Mouse (Mus musculus) embryonic facial prominence, embryonic 13.5 days (tissue): Measurements from ENCODE around the gene N4bp3. TPM values are rescaled to one million over a fixed set of nuclear protein-coding genes. Genes with fewer than 3 reads are reported as not detected.
"Not testable (repeated sequence)": the region's sequence is repeated elsewhere in the genome, so short reads cannot be mapped to it uniquely, and the experiment has no call there.

Source experiments
- ATAC-seq: fragments of 200-750 bp; cut with Nextera tagmentation; 2 replicates; pipeline ENCODE4 v1.8.0; 2017; ENCODE audit warnings: low read depth; ENCODE audit not compliant: insufficient number of reproducible peaks, insufficient read depth, low FRiP score, low TSS enrichment
- H3K27ac ChIP-seq: fragments of 300-500 bp; sonication (generic); 2 replicates; pipeline ENCODE4 v1.5.1; 2015; ENCODE audit warnings: moderate library complexity, mild to moderate bottlenecking, inconsistent platforms
- H3K27me3 ChIP-seq: fragments of 300-500 bp; sonication (generic); 2 replicates; pipeline ENCODE4 v1.6.1; 2015; ENCODE audit warnings: mild to moderate bottlenecking, inconsistent platforms
- H3K36me3 ChIP-seq: fragments of 300-500 bp; sonication (generic); 2 replicates; pipeline ENCODE4 v1.6.1; 2015; ENCODE audit warnings: mild to moderate bottlenecking, inconsistent platforms
- H3K4me1 ChIP-seq: fragments of 300-500 bp; sonication (generic); 2 replicates; pipeline ENCODE4 v1.6.1; 2015; ENCODE audit warnings: inconsistent platforms
- H3K4me2 ChIP-seq: fragments of 300-500 bp; sonication (generic); 2 replicates; pipeline ENCODE4 v1.6.1; 2015; ENCODE audit warnings: moderate library complexity, mild to moderate bottlenecking, inconsistent platforms
- H3K4me3 ChIP-seq: fragments of 300-500 bp; sonication (generic); 2 replicates; pipeline ENCODE4 v1.5.1; 2015; ENCODE audit warnings: mild to moderate bottlenecking, inconsistent platforms
- H3K9ac ChIP-seq: fragments of 300-500 bp; sonication (generic); 2 replicates; pipeline ENCODE4 v1.6.1; 2015; ENCODE audit warnings: mild to moderate bottlenecking, inconsistent platforms
- H3K9me3 ChIP-seq: fragments of 300-500 bp; sonication (generic); 2 replicates; pipeline ENCODE4 v1.6.1; 2016; ENCODE audit warnings: inconsistent platforms
- WGBS: fragments of 180-500 bp; shearing (Covaris S2); methylation state at CpG from one replicate; pipeline ENCODE4 v1.1.7; 2015; ENCODE audit warnings: mixed read lengths; 5-methylcytosine and 5-hydroxymethylcytosine counted together
- polyA plus RNA-seq: library from polyadenylated mRNA; unstranded; fragments of >200 nt; fragmentation: Nextera tagmentation; extraction: Ambion mirVana; gene quantifications from 2 replicates; pipeline ENCODE4 v1.2.1, GENCODE M21; 2015

The N4bp3 gene
- polyA plus RNA-seq = 19.0 and 21.2 TPM in 2 replicates

- H3K4me1 ChIP-seq = peaks cover 42% of the 10 kb centered on the region
- ATAC-seq = peak; percentile 40
- H3K4me3 ChIP-seq = peak within 1 kb of the TSS; percentile 67
- H3K9me3 ChIP-seq = no peaks in the 10 kb centered on the region
- H3K27ac ChIP-seq = peak within 1 kb of the TSS; percentile 66
- WGBS = 2% methylated on average over 65 of the region's 70 CpGs
- H3K36me3 ChIP-seq = 0 out of 2 replicates have a peak, but pooled peaks cover under 1% of the 10 kb centered on the region
- peaks cover 15% of the 10 kb centered on the region for H3K27me3 ChIP-seq
- peak within 1 kb of the TSS; percentile 97 for H3K4me2 ChIP-seq
- peak within 1 kb of the TSS; percentile 81 for H3K9ac ChIP-seq
These were observed at the start of gene N4bp3, which contains the start of gene D930048N14Rik for GRCm38 (mm10) chr11:51650691-51651515. TSS of gene N4bp3 (minus strand) at chr11:51650842. TSS of gene D930048N14Rik (plus strand) at chr11:51650954.

GRCm38 (mm10) chr11:51694984-51695383 is 44.3 kb upstream of the N4bp3 start:
- no peak overlapping the region for H3K4me3 ChIP-seq
- H3K27ac ChIP-seq = no peak overlapping the region
- H3K36me3 ChIP-seq = peaks cover 51% of the 10 kb centered on the region
- no peak overlapping the region for H3K4me2 ChIP-seq
- H3K4me1 ChIP-seq = no peaks in the 10 kb centered on the region
- 89% methylated on average over 3 of the region's 3 CpGs for WGBS
- no peak for ATAC-seq
- H3K9me3 ChIP-seq = no peaks in the 10 kb centered on the region
- H3K9ac ChIP-seq = no peak overlapping the region
- no peaks in the 10 kb centered on the region for H3K27me3 ChIP-seq

- not testable (repeated sequence) for ATAC-seq, H3K9me3 ChIP-seq, H3K4me3 ChIP-seq, H3K4me1 ChIP-seq, H3K4me2 ChIP-seq, H3K27me3 ChIP-seq, H3K9ac ChIP-seq, H3K27ac ChIP-seq
- WGBS = 81% methylated on average over 2 of the region's 3 CpGs
- peaks cover 16% of the 10 kb centered on the region for H3K36me3 ChIP-seq
These were observed 40.0 kb upstream of the N4bp3 start for GRCm38 (mm10) chr11:51690597-51690996.

DNA sequence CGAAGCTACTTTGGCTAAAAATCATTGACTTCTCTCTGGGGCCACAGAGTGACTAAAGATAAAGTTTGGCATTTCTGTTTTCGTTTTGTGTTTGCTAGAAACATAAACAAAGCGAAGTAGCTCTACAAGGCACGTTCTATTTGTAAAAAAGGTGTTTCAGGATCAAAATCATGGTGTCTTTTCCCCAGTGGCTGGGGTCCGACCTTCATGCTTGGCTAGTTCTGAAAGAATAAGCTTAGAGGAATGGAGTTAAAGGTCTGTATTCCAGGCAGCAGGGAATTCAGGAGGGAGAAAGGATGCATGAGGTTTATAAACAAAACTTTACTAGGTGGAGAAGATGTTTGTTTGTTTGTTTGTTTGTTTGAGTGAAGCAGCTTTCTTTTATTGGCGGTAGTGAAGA is 38.7 kb upstream of the N4bp3 start:
- Histone ChIP-seq H3K4me2 (peak overlapping the region; percentile 81), H3K36me3 (peaks cover 25% of the 10 kb centered on the region), H3K27me3 (no peaks in the 10 kb centered on the region), H3K4me3 (peak overlapping the region; percentile 70), H3K4me1 (peaks cover 6% of the 10 kb centered on the region), H3K27ac (peak overlapping the region; percentile 99), H3K9ac (peak overlapping the region; percentile 84), H3K9me3 (no peaks in the 10 kb centered on the region)
- ATAC-seq = no peak
- 26% methylated on average over 6 of the region's 6 CpGs for WGBS

GRCm38 (mm10) chr11:51688330-51689328 is 38.0 kb upstream of the N4bp3 start, which contains the start of gene 0610009B22Rik:
TSS of gene 0610009B22Rik (minus strand) at chr11:51688874.
- ATAC-seq = peak; percentile 99
- Histone ChIP-seq H3K9ac (peak within 1 kb of the TSS; percentile 84), H3K4me2 (peak within 1 kb of the TSS; percentile 81), H3K36me3 (peaks cover 25% of the 10 kb centered on the region), H3K4me1 (peaks cover 6% of the 10 kb centered on the region), H3K4me3 (peak within 1 kb of the TSS; percentile 70), H3K27me3 (no peaks in the 10 kb centered on the region), H3K9me3 (no peaks in the 10 kb centered on the region), H3K27ac (peak within 1 kb of the TSS; percentile 99)
- under 1% methylated on average over 60 of the region's 60 CpGs for WGBS

DNA sequence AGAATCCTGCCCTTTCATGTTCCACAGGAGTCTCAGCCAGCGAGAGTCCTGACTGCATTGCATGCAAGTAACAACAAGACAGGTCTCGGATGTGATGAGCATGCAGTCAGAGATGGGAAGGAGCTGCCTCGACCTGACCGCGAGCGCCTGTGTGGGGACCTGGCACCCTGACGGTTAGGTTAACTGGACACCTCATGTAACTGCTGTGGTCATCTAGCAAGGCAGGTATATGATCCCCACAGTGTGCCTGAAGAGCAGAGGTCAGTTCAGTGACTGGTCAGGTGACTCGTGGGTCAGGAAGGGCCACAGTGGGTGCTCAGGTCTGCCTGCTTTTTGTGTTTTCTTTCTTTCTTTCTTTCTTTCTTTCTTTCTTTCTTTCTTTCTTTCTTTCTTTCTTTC is 31.3 kb upstream of the N4bp3 start:
- Histone ChIP-seq H3K4me1 (0 out of 2 replicates have a peak, but pooled peaks cover 7% of the 10 kb centered on the region), H3K36me3 (peaks cover 12% of the 10 kb centered on the region), H3K27me3 (no peaks in the 10 kb centered on the region), H3K9ac (peak overlapping the region; percentile 41; the same call in 1 of the 2 replicates), H3K9me3 (no peaks in the 10 kb centered on the region), H3K4me2 (no peak overlapping the region), H3K4me3 (no peak overlapping the region), H3K27ac (no peak overlapping the region)
- ATAC-seq = no peak
- 43% methylated on average over 8 of the region's 8 CpGs for WGBS

- no peak overlapping the region for H3K27ac ChIP-seq
- ATAC-seq = no peak
- H3K9me3 ChIP-seq = no peaks in the 10 kb centered on the region
- 0 out of 2 replicates have a peak, but pooled peaks cover 7% of the 10 kb centered on the region for H3K4me1 ChIP-seq
- no peak overlapping the region for H3K4me3 ChIP-seq
- peaks cover 12% of the 10 kb centered on the region for H3K36me3 ChIP-seq
- WGBS = 32% methylated on average over 13 of the region's 13 CpGs
- peak overlapping the region; percentile 23; the same call in 1 of the 2 replicates for H3K4me2 ChIP-seq
- H3K27me3 ChIP-seq = no peaks in the 10 kb centered on the region
- H3K9ac ChIP-seq = peak overlapping the region; percentile 41; the same call in 1 of the 2 replicates
These were observed 30.8 kb upstream of the N4bp3 start for GRCm38 (mm10) chr11:51681324-51681975.

- H3K4me1 ChIP-seq = 0 out of 2 replicates have a peak, but pooled peaks cover 7% of the 10 kb centered on the region
- no peak overlapping the region for H3K4me2 ChIP-seq
- H3K27ac ChIP-seq = no peak overlapping the region
- 78% methylated on average over 3 of the region's 3 CpGs for WGBS
- H3K9ac ChIP-seq = no peak overlapping the region
- no peaks in the 10 kb centered on the region for H3K27me3 ChIP-seq
- ATAC-seq = no peak
- H3K36me3 ChIP-seq = no peaks in the 10 kb centered on the region; the same call in 1 of the 2 replicates
- H3K9me3 ChIP-seq = no peaks in the 10 kb centered on the region
- H3K4me3 ChIP-seq = no peak overlapping the region
These were observed 28.8 kb upstream of the N4bp3 start for GRCm38 (mm10) chr11:51679466-51679865.

GRCm38 (mm10) chr11:51677737-51678418 is 27.2 kb upstream of the N4bp3 start:
- Histone ChIP-seq H3K4me2 (no peak overlapping the region), H3K4me3 (no peak overlapping the region), H3K27ac (no peak overlapping the region), H3K27me3 (no peaks in the 10 kb centered on the region), H3K9me3 (no peaks in the 10 kb centered on the region), H3K4me1 (peaks cover 16% of the 10 kb centered on the region; the same call in 1 of the 2 replicates), H3K36me3 (no peaks in the 10 kb centered on the region), H3K9ac (no peak overlapping the region)
- ATAC-seq = no peak
- 76% methylated on average over 6 of the region's 6 CpGs for WGBS

- 77% methylated on average over 5 of the region's 5 CpGs for WGBS
- H3K4me2 ChIP-seq = no peak overlapping the region
These were observed 24.7 kb upstream of the N4bp3 start for GRCm38 (mm10) chr11:51675386-51675785.

More at GRCm38 (mm10) chr11:51675386-51675785, 24.7 kb upstream of the N4bp3 start:
- H3K36me3 ChIP-seq = no peaks in the 10 kb centered on the region
- H3K27me3 ChIP-seq = no peaks in the 10 kb centered on the region
- no peak overlapping the region for H3K4me3 ChIP-seq
- no peak overlapping the region for H3K27ac ChIP-seq
- ATAC-seq = no peak
- no peaks in the 10 kb centered on the region for H3K9me3 ChIP-seq
- H3K9ac ChIP-seq = no peak overlapping the region
- H3K4me1 ChIP-seq = peaks cover 10% of the 10 kb centered on the region; the same call in 1 of the 2 replicates
